Mouse (Mus musculus) hindbrain, postnatal 0 days (tissue): ENCODE measurements around the gene Kif2b. TPM values are rescaled to one million over a fixed set of nuclear protein-coding genes. Genes with fewer than 3 reads are reported as not detected.
A peak's percentile ranks its signal among the peaks of the same experiment; 100 is the strongest.

Experiments
- ATAC-seq: fragments of 200-750 bp; cut with Nextera tagmentation; 2 replicates; pipeline ENCODE4 v1.8.0; 2017; ENCODE audit warnings: mild to moderate bottlenecking, moderate TSS enrichment, moderate library complexity
- DNase-seq: peaks from one replicate; pipeline ENCODE4 v3.0.0-alpha.2; 2015; ENCODE audit warnings: low spot score
- H3K27ac ChIP-seq: fragments of 300-500 bp; sonication (generic); 2 replicates; pipeline ENCODE4 v1.5.1; 2014; ENCODE audit warnings: mild to moderate bottlenecking
- H3K27me3 ChIP-seq: fragments of 300-500 bp; sonication (generic); 2 replicates; pipeline ENCODE4 v1.6.1; 2014; ENCODE audit warnings: low read length, mixed read lengths; ENCODE audit not compliant: insufficient read depth
- H3K36me3 ChIP-seq: fragments of 300-500 bp; sonication (generic); 2 replicates; pipeline ENCODE4 v1.6.1; 2014; ENCODE audit warnings: low read length, mixed read lengths; ENCODE audit not compliant: insufficient read depth
- H3K4me1 ChIP-seq: fragments of 300-500 bp; sonication (generic); 2 replicates; pipeline ENCODE4 v1.6.1; 2014; ENCODE audit warnings: antibody characterized with exemption, low read length, mixed read lengths; ENCODE audit not compliant: insufficient read depth
- H3K4me2 ChIP-seq: fragments of 300-500 bp; sonication (generic); 2 replicates; pipeline ENCODE4 v1.6.1; 2014; ENCODE audit warnings: low read depth, mild to moderate bottlenecking, low read length, moderate library complexity, mixed read lengths
- H3K4me3 ChIP-seq: fragments of 300-500 bp; sonication (generic); 2 replicates; pipeline ENCODE4 v1.5.1; 2014; ENCODE audit warnings: low read length
- H3K9ac ChIP-seq: fragments of 300-500 bp; sonication (generic); replicated peaks from 2 replicates; pipeline ENCODE4 v1.6.1; 2014; ENCODE audit warnings: mild to moderate bottlenecking, low read length, moderate library complexity, mixed read lengths
- H3K9me3 ChIP-seq: fragments of 300-500 bp; sonication (generic); 2 replicates; pipeline ENCODE4 v1.6.1; 2016; ENCODE audit warnings: low read length, mixed read lengths
- CTCF ChIP-seq: IDR thresholded peaks from 2 replicates; pipeline ENCODE4 v1.5.1; 2016; ENCODE audit warnings: antibody characterized with exemption, control low read depth, low read depth
- WGBS: fragments of 180-500 bp; shearing (Covaris S2); extraction: QIAGEN DNeasy Blood & Tissue Kit; methylation state at CpG from one replicate; pipeline ENCODE4 v1.1.7; 2014; 5-methylcytosine and 5-hydroxymethylcytosine counted together
- polyA plus RNA-seq: library from polyadenylated mRNA; unstranded; fragments of >200 nt; fragmentation: Nextera tagmentation; extraction: Ambion mirVana; gene quantifications from 2 replicates; pipeline ENCODE4 v1.2.1, GENCODE M21; 2015
- total RNA-seq: library from RNA; depleted of rRNA; stranded (reverse); fragments of >200 nt; gene quantifications from 2 replicates; pipeline ENCODE4 v1.2.3, GENCODE M21; 2014; rRNA removed

Kif2b gene
- total RNA-seq: not detected in 2 replicates
- polyA plus RNA-seq: not detected in 2 replicates

- H3K4me3 ChIP-seq: no peak within 1 kb of the TSS
- H3K36me3 ChIP-seq: no peaks in the 10 kb centered on the region
- H3K9me3 ChIP-seq: peaks cover 2% of the 10 kb centered on the region; the same call in 1 of the 2 replicates
- TF ChIP-seq CTCF: no peak
- no peak within 1 kb of the TSS for H3K4me2 ChIP-seq
- no peaks in the 10 kb centered on the region for H3K4me1 ChIP-seq
- WGBS: 86% methylated on average over 9 of the region's 9 CpGs
- ATAC-seq (no peak), DNase-seq (no peak)
- no peak within 1 kb of the TSS for H3K9ac ChIP-seq
- no peak within 1 kb of the TSS for H3K27ac ChIP-seq
- no peaks in the 10 kb centered on the region for H3K27me3 ChIP-seq
Observed at GRCm38 (mm10) chr11:91577317-91577716, at the start of gene Kif2b. Kif2b (minus strand) TSS chr11:91577558.

- no peaks in the 10 kb centered on the region for H3K4me1 ChIP-seq
- no peaks in the 10 kb centered on the region for H3K9me3 ChIP-seq
- no peaks in the 10 kb centered on the region for H3K36me3 ChIP-seq
- H3K27ac ChIP-seq: no peak overlapping the region
- WGBS: 55% methylated on average over 3 of the region's 3 CpGs
- H3K4me2 ChIP-seq: no peak overlapping the region
- no peak for TF ChIP-seq CTCF
- ATAC-seq: no peak
- H3K9ac ChIP-seq: no peak overlapping the region
- H3K27me3 ChIP-seq: no peaks in the 10 kb centered on the region
- no peak overlapping the region for H3K4me3 ChIP-seq
- peak; percentile 36 for DNase-seq
Observed at GRCm38 (mm10) chr11:91593088-91593487, 15.7 kb upstream of the Kif2b start.

- WGBS: 88% methylated on average over 19 of the region's 19 CpGs
- no peak for ATAC-seq
- Histone ChIP-seq H3K27ac (no peak overlapping the region), H3K4me2 (no peak overlapping the region), H3K4me3 (no peak overlapping the region), H3K9ac (no peak overlapping the region), H3K27me3 (no peaks in the 10 kb centered on the region), H3K36me3 (no peaks in the 10 kb centered on the region), H3K9me3 (peaks cover 2% of the 10 kb centered on the region; the same call in 1 of the 2 replicates), H3K4me1 (no peaks in the 10 kb centered on the region)
- DNase-seq: no peak
- TF ChIP-seq CTCF: no peak
Observed at GRCm38 (mm10) chr11:91576856-91577255, 502 bp downstream of the Kif2b start.

- DNase-seq: peak; percentile 7
- ATAC-seq: no peak
- Histone ChIP-seq H3K27ac (no peak overlapping the region), H3K4me3 (no peak overlapping the region), H3K4me2 (no peak overlapping the region), H3K9ac (no peak overlapping the region), H3K27me3 (no peaks in the 10 kb centered on the region), H3K36me3 (no peaks in the 10 kb centered on the region), H3K4me1 (no peaks in the 10 kb centered on the region), H3K9me3 (peaks cover 2% of the 10 kb centered on the region; the same call in 1 of the 2 replicates)
- TF ChIP-seq CTCF: no peak
- WGBS: 78% methylated on average over 8 of the region's 8 CpGs
Observed at GRCm38 (mm10) chr11:91575406-91575805, 2.0 kb downstream of the Kif2b start.

GRCm38 (mm10) chr11:91574477-91574876, 2.9 kb downstream of the Kif2b start:
- no peak for DNase-seq
- TF ChIP-seq CTCF: no peak
- no peak for ATAC-seq
- Histone ChIP-seq H3K4me3 (no peak overlapping the region), H3K4me2 (no peak overlapping the region), H3K27ac (no peak overlapping the region), H3K9ac (no peak overlapping the region), H3K9me3 (peaks cover 2% of the 10 kb centered on the region; the same call in 1 of the 2 replicates), H3K27me3 (no peaks in the 10 kb centered on the region), H3K36me3 (no peaks in the 10 kb centered on the region), H3K4me1 (no peaks in the 10 kb centered on the region)
- 83% methylated on average over 3 of the region's 3 CpGs for WGBS

- no peaks in the 10 kb centered on the region for H3K36me3 ChIP-seq
Observed at GRCm38 (mm10) chr11:91530737-91531136, 46.6 kb downstream of the Kif2b start.

More at GRCm38 (mm10) chr11:91530737-91531136, 46.6 kb downstream of the Kif2b start:
- ATAC-seq: no peak
- H3K4me3 ChIP-seq: no peak overlapping the region
- H3K4me2 ChIP-seq: no peak overlapping the region
- DNase-seq: peak; percentile 27
- no peak overlapping the region for H3K9ac ChIP-seq
- no peak overlapping the region for H3K27ac ChIP-seq
- H3K27me3 ChIP-seq: no peaks in the 10 kb centered on the region
- no peaks in the 10 kb centered on the region for H3K9me3 ChIP-seq
- 63% methylated on average over 4 of the region's 4 CpGs for WGBS
- no peaks in the 10 kb centered on the region for H3K4me1 ChIP-seq
- TF ChIP-seq CTCF: no peak
